Mouse (Mus musculus): ENCODE measurements around the gene Olfr902.
"Not testable (repeated sequence)": the region's sequence is repeated elsewhere in the genome, so short reads cannot be mapped to it uniquely, and the experiment has no call there.

Gene Olfr902

GRCm38 (mm10) chr9:38447352-38447751 is at the start of gene Olfr902:
TSS of gene Olfr902 (plus strand) at chr9:38447652.
- DNase-seq (ENCODE audit: low read depth, low spot score) = no peak

DNA sequence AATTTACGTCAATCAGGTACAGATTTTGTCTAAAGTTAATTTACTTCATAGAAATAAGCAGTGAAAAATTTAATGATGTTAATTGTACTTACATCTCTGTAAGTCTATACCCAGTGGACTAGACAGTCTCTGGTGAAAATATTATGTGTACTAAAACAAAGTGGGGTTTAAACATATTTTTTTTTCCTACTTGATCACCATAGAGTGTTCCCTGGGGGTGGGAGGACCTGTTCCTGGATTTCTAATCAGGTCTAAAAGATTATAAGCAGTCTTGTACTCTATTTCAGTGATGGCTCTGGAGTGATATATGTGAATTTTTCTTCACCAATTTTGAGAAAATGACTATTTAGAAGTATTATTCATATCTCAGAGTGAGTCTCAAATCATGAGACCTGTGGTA is 46.1 kb upstream of the Olfr902 start, which contains the start of gene Olfr147:
TSS of gene Olfr147 (plus strand) at position 301 of the 400 bp plus-strand sequence.
- DNase-seq (ENCODE audit: low read depth, low spot score) = no peak

DNA sequence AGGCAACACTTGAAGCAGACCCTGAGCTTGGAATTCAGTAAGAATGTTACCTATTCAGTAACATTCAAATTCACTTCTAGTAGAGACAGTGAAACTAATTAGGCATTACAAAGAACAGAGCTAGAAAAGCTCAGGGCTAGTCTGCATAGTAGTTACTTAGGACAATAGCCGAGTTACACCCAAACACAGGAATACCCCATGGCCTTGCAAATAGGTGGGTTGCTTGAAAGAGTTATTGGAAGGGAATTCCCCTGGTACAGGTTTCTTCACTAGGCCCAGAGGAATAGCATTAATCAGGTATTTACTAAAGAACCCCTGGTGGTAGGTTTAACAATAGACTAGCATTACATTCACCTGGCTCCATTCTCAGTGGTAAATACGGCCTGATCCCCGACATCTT is 40.0 kb upstream of the Olfr902 start:
- not testable (repeated sequence) for DNase-seq (ENCODE audit: low read depth, low spot score)

GRCm38 (mm10) chr9:38413502-38413901 is 34.0 kb upstream of the Olfr902 start:
- not testable (repeated sequence) for DNase-seq (ENCODE audit: low read depth, low spot score)

DNA sequence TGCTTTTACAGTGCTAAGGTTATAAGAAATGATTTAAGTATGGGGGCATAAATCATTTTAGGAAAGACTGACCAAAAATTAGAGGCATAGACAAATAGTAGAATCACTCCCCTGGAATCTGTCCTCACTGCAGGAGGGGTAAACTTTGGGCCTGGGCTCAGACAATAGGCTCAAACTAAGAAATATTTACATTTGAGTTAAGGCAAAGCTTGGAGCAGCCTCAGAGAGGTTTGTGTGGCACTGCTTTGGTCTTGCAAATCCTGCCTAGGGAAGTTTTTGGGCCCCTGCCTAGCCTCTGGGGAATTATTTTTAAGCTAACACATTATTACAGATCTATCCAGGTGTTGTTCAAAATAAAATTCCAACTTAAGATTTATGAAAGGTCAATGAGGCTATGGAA is 23.7 kb upstream of the Olfr902 start:
- no peak for DNase-seq (ENCODE audit: low read depth, low spot score)

DNA sequence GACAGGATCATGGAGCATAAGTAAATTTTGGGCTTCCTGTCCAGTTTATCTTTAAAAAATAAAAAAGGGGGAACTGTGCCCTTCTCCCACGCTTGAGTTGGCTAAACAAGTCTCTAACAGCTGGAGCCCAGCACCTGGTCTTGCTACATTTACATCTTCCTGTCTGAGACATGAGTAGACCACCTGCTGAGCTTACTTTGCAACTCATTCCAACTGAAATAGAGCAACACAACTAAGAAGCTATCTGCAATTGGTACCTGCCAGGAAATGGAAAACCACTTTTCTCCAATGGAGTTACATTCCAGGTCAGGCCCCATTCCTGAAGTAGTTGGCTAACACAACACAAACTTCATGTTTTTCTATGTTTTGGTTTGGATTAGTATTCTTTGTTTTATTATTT is 20.4 kb upstream of the Olfr902 start:
- DNase-seq (ENCODE audit: low read depth, low spot score) = no peak

- DNase-seq (ENCODE audit: low read depth, low spot score) = no peak
Measured at GRCm38 (mm10) chr9:38429155-38429554, 18.3 kb upstream of the Olfr902 start, which contains the start of gene Olfr901. TSS of gene Olfr901 (plus strand) at chr9:38429455.

DNA sequence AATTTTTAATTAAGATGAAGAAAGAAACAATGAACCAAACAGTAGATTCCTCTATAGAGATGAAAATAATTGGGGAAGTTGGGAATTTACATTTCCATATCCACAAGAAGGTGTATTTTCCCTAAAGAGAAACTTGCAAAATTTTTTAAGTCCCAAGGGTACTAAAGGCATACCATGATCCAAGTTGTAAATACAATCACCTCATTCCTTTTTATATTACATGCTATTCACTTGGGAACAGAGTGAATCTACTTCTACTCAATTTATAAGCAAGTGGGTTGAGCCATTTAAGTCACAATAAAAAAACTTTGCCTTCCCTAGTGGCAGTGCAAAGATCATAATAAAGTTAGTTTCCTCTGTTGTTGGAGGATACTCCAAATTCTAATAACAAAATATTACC is 15.4 kb downstream of the Olfr902 start, which contains the start of gene Olfr904:
TSS of gene Olfr904 (plus strand) at position 301 of the 400 bp plus-strand sequence.
- DNase-seq (ENCODE audit: low read depth, low spot score) = no peak

DNA sequence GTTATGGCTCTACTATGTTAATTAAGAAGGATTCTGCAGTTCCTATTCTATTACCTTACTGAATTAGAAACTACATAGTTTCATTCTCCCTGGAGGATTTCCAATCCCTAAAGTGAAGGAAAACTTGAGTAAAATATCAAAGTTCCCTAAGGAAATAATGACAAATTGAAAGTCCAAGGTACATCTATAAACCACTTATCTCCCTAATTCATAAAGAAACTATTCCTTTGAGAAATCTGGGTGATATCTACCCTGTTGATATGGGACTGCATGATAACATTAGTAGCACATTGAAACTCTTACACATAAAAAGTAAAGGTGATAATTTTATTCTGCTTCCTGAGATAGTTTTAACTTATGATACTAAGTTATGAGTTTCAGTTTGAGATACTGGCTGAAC is 23.4 kb downstream of the Olfr902 start, which contains the start of gene Olfr905:
TSS of gene Olfr905 (plus strand) at position 301 of the 400 bp plus-strand sequence.
- no peak for DNase-seq (ENCODE audit: low read depth, low spot score)

DNA sequence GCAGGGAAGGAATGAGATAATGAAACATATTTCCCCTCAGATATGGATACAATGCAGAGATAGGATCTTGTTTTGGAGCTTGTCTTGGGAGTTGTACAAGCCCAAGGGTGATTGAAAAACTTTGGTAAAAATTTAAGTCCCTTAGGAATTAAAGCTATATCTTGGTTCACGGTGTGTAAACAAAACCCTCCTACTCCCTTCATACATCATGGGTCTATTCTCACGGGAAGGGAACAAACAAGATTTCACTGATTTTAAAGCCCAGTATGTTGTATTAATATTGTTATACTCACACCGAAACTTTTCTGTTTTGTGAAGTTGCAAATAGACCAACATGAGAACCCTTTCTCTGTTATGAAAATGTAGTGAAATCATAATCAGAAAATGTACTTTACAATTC is 39.3 kb downstream of the Olfr902 start, which contains the start of gene Olfr906:
TSS of gene Olfr906 (plus strand) at position 301 of the 400 bp plus-strand sequence.
- no peak for DNase-seq (ENCODE audit: low read depth, low spot score)

GRCm38 (mm10) chr9:38495501-38495900 is 48.0 kb downstream of the Olfr902 start, which contains the start of gene Olfr907:
TSS of gene Olfr907 (plus strand) at chr9:38495801.
- DNase-seq (ENCODE audit: low read depth, low spot score) = no peak
